Mouse (Mus musculus) CH12.LX (cell line): ENCODE data around the gene Gm20388. TPM values are rescaled to one million over a fixed set of nuclear protein-coding genes. Genes with fewer than 3 reads are reported as not detected.

Experiments
- DNase-seq: peaks from one replicate; pipeline ENCODE4 v3.0.0-alpha.2; 2013; ENCODE audit errors: extremely low read depth
- H3K27ac ChIP-seq: 2 replicates; pipeline ENCODE4 v1.5.1; 2012; ENCODE audit warnings: low read depth, mild to moderate bottlenecking, control low read depth, moderate library complexity; ENCODE audit not compliant: insufficient read depth
- H3K27me3 ChIP-seq: replicated peaks from 2 replicates; pipeline ENCODE3; 2012; ENCODE audit warnings: inconsistent platforms
- H3K36me3 ChIP-seq, 2 experiments: replicated peaks in 1 of 2; 2 replicates each; pipeline versions ENCODE3 to v1.6.1; 2012; ENCODE audit warnings: inconsistent platforms in 1 of 2, low read length in 1 of 2, mild to moderate bottlenecking in 1 of 2, mixed read lengths in 1 of 2, moderate library complexity in 1 of 2; ENCODE audit not compliant: control insufficient read depth in 1 of 2, insufficient read depth in 1 of 2
- H3K4me1 ChIP-seq, 2 experiments: 2 replicates each; pipeline ENCODE4 v1.6.1; 2012; ENCODE audit warnings: inconsistent platforms in 1 of 2, moderate library complexity in 1 of 2; ENCODE audit not compliant: insufficient read depth in 2 of 2, control insufficient read depth in 1 of 2
- H3K4me2 ChIP-seq: 2 replicates; pipeline ENCODE4 v1.6.1; 2012; ENCODE audit warnings: low read depth, mild to moderate bottlenecking, control low read depth; ENCODE audit not compliant: poor library complexity, insufficient read depth, severe bottlenecking
- H3K4me3 ChIP-seq, 3 experiments: fragments of 150-350 bp in 1 of 3; sonication (generic) in 1 of 3; replicated peaks in 1 of 3; 2 replicates each; pipeline versions ENCODE3 to v1.5.1; 2011 to 2012; ENCODE audit warnings: low read depth in 2 of 3, low read length in 2 of 3, mild to moderate bottlenecking in 2 of 3, moderate library complexity in 2 of 3, control low read depth in 1 of 3, improper control_type of control experiment in 1 of 3, inconsistent platforms in 1 of 3, mixed read lengths in 1 of 3; ENCODE audit not compliant: poor library complexity in 1 of 3
- H3K79me2 ChIP-seq: replicated peaks from 2 replicates; pipeline ENCODE4 v1.6.1; 2012; ENCODE audit warnings: mild to moderate bottlenecking, moderate library complexity; ENCODE audit not compliant: control insufficient read depth, poor library complexity, insufficient read depth, severe bottlenecking; ENCODE audit errors: extremely low read depth
- H3K9ac ChIP-seq: 2 replicates; pipeline ENCODE4 v1.6.1; 2012; ENCODE audit warnings: low read depth, mild to moderate bottlenecking, control low read depth, moderate library complexity; ENCODE audit not compliant: insufficient read depth
- H3K9me3 ChIP-seq: replicated peaks from 2 replicates; pipeline ENCODE3; 2012; ENCODE audit warnings: low read length, inconsistent platforms, mixed read lengths
- CTCF ChIP-seq, 2 experiments: IDR thresholded peaks in 1 of 2; conservative IDR thresholded peaks in 1 of 2; 2 replicates each; pipeline ENCODE4 v1.5.1; 2011 to 2012; ENCODE audit warnings: low read depth in 2 of 2, low read length in 2 of 2, improper control_type of control experiment in 1 of 2, inconsistent platforms in 1 of 2, mild to moderate bottlenecking in 1 of 2, moderate library complexity in 1 of 2
- ELF1 ChIP-seq: IDR thresholded peaks from 2 replicates; pipeline ENCODE4 v1.6.1; 2014; ENCODE audit warnings: low read depth, mild to moderate bottlenecking, inconsistent platforms, low read length, improper control_type of control experiment
- EP300 ChIP-seq: IDR thresholded peaks from 2 replicates; pipeline ENCODE4 v1.6.1; 2011; ENCODE audit warnings: low read length, improper control_type of control experiment
- ETS1 ChIP-seq: conservative IDR thresholded peaks from 2 replicates; pipeline ENCODE4 v1.6.1; 2012; ENCODE audit warnings: low read depth, mild to moderate bottlenecking, inconsistent platforms, low read length, improper control_type of control experiment, moderate library complexity
- GABPA ChIP-seq: IDR thresholded peaks from 2 replicates; pipeline ENCODE4 v1.6.1; 2012; ENCODE audit warnings: low read depth, low read length, improper control_type of control experiment, inconsistent platforms; ENCODE audit not compliant: insufficient replicate concordance
- HCFC1 ChIP-seq: IDR thresholded peaks from 2 replicates; pipeline ENCODE4 v1.6.1; 2012; ENCODE audit warnings: low read depth, mild to moderate bottlenecking, inconsistent platforms, low read length, improper control_type of control experiment
- MAFK ChIP-seq: IDR thresholded peaks from 2 replicates; pipeline ENCODE4 v1.6.1; 2011; ENCODE audit warnings: low read length, improper control_type of control experiment; ENCODE audit not compliant: insufficient replicate concordance
- MAZ ChIP-seq: IDR thresholded peaks from 2 replicates; pipeline ENCODE4 v1.6.1; 2012; ENCODE audit warnings: low read depth, mild to moderate bottlenecking, inconsistent platforms, low read length, improper control_type of control experiment, moderate library complexity
- NELFE ChIP-seq: IDR thresholded peaks from 2 replicates; pipeline ENCODE4 v1.6.1; 2011; ENCODE audit warnings: low read depth, low read length, improper control_type of control experiment
- NRF1 ChIP-seq: IDR thresholded peaks from 2 replicates; pipeline ENCODE4 v1.6.1; 2014; ENCODE audit warnings: low read depth, mild to moderate bottlenecking, inconsistent platforms, low read length, improper control_type of control experiment, moderate library complexity
- PAX5 ChIP-seq: IDR thresholded peaks from 2 replicates; pipeline ENCODE4 v1.6.1; 2012; ENCODE audit warnings: low read length, inconsistent platforms, mixed read lengths
- POLR2AphosphoS2 ChIP-seq: IDR thresholded peaks from 2 replicates; pipeline ENCODE4 v1.6.1; 2011; ENCODE audit warnings: low read depth, low read length, improper control_type of control experiment
- SMC3 ChIP-seq: IDR thresholded peaks from 2 replicates; pipeline ENCODE4 v1.6.1; 2011; ENCODE audit warnings: low read depth, low read length, improper control_type of control experiment
- TBP ChIP-seq: conservative IDR thresholded peaks from 2 replicates; pipeline ENCODE4 v1.6.1; 2011; ENCODE audit warnings: low read depth, low read length, improper control_type of control experiment
- TCF12 ChIP-seq: IDR thresholded peaks from 2 replicates; pipeline ENCODE4 v1.6.1; 2014; ENCODE audit warnings: low read depth, mild to moderate bottlenecking, inconsistent platforms, low read length, improper control_type of control experiment
- ZKSCAN1 ChIP-seq: IDR thresholded peaks from 2 replicates; pipeline ENCODE4 v1.6.1; 2012; ENCODE audit warnings: low read depth, inconsistent platforms, low read length, improper control_type of control experiment, borderline replicate concordance
- ZMIZ1 ChIP-seq: IDR thresholded peaks from 2 replicates; pipeline ENCODE4 v1.6.1; 2012; ENCODE audit warnings: low read depth, mild to moderate bottlenecking, inconsistent platforms, low read length, improper control_type of control experiment
- dilution Hi-C: fragments of 300-500 bp; cut with MboI; formaldehyde crosslinking; loops from 2 replicates; pipeline ENCODE4 v1.14.3; 2020; ENCODE audit warnings: low sequenced_read_pairs; ENCODE audit not compliant: extremely low pct_unique_long_range_greater_than_20kb, extremely low pct_ligation_motif_present
- in situ Hi-C: fragments of 300-500 bp; cut with MboI; formaldehyde crosslinking; loops from 3 replicates; pipeline ENCODE4 v1.14.3; 2019; ENCODE audit warnings: low sequenced_read_pairs, low pct_ligation_motif_present, low pct_unique_long_range_greater_than_20kb, mixed read lengths
- polyA plus RNA-seq: library from polyadenylated mRNA; unstranded; fragments of >175 nt; gene quantifications from 2 replicates; pipeline ENCODE4 v1.2.1, GENCODE M21; 2012; ENCODE audit warnings: low read depth; ENCODE audit not compliant: insufficient read length
- total RNA-seq, 2 experiments: library from RNA; depleted of rRNA; stranded (reverse); fragments of 300-350 nt in 1 of 2; fragments of >200 nt in 1 of 2; gene quantifications; 2 replicates each; pipeline ENCODE4 v1.2.3; 2012 to 2014

The Gm20388 gene
- total and polyA plus RNA-seq, 3 experiments: 14.8 to 26.3 (median 22.2) TPM

- no peak for TF ChIP-seq HCFC1
- no peak for TF ChIP-seq ETS1
- TF ChIP-seq CTCF (conservative IDR thresholded peaks at IDR 0.05 in 1 of 2, IDR thresholded peaks at IDR 0.05 in 1 of 2; ENCODE audit: low read depth in 2 of 2, low read length in 2 of 2): peak; percentile 19 to 79; a peak in 2 of 4 replicates
- TF ChIP-seq NELFE: no peak; the same call in 1 of the 2 replicates
- TF ChIP-seq NRF1: no peak
- TF ChIP-seq ZMIZ1: no peak
- no peak for TF ChIP-seq ZKSCAN1
- TF ChIP-seq SMC3: peak; percentile 79
- no peak for TF ChIP-seq TBP
- no peak for TF ChIP-seq MAFK
- no peak for TF ChIP-seq POLR2AphosphoS2
- no peak for TF ChIP-seq GABPA
- TF ChIP-seq TCF12: 0 out of 2 replicates have a peak, but pooled peaks have one; percentile 18
- TF ChIP-seq ELF1: no peak
Measured at GRCm38 (mm10) chr8:120821399-120822170, 910.9 kb downstream of the Gm20388 start (continued).

GRCm38 (mm10) chr8:120823331-120823730 is 912.7 kb downstream of the Gm20388 start:
- H3K27ac ChIP-seq: no peak overlapping the region
- H3K9me3 ChIP-seq: peaks cover 13% of the 10 kb centered on the region
- in situ Hi-C loops: no loop called here
- no peak overlapping the region for H3K4me3 ChIP-seq
- no peaks in the 10 kb centered on the region for H3K79me2 ChIP-seq
- no peak for DNase-seq
- peaks cover 33% of the 10 kb centered on the region for H3K27me3 ChIP-seq
- peaks cover 6 to 23% of the 10 kb centered on the region in 2 experiments for H3K4me1 ChIP-seq
- no peaks in the 10 kb centered on the region for H3K36me3 ChIP-seq
- H3K4me2 ChIP-seq: no peak overlapping the region
- dilution Hi-C loops: no loop called here
- H3K9ac ChIP-seq: no peak overlapping the region
- no peak for TF ChIP-seq PAX5
- TF ChIP-seq ELF1: no peak
- no peak for TF ChIP-seq MAZ
- TF ChIP-seq, all 38 proteins: peak for 0

- Histone ChIP-seq H3K4me2 (no peak overlapping the region), H3K79me2 (no peaks in the 10 kb centered on the region), H3K4me1 (peaks cover 6 to 28% of the 10 kb centered on the region in 2 experiments), H3K36me3 (no peaks in the 10 kb centered on the region), H3K27me3 (peaks cover 33% of the 10 kb centered on the region), H3K9ac (no peak overlapping the region), H3K9me3 (peaks cover 13% of the 10 kb centered on the region), H3K4me3 (no peak overlapping the region), H3K27ac (no peak overlapping the region)
- dilution Hi-C loops: no loop called here
- TF ChIP-seq CTCF (conservative IDR thresholded peaks at IDR 0.05 in 1 of 2, IDR thresholded peaks at IDR 0.05 in 1 of 2; ENCODE audit: low read depth in 2 of 2, low read length in 2 of 2) (peak; percentile 11 to 20; a peak in 2 of 4 replicates), EP300 (no peak)
- no peak for DNase-seq
- in situ Hi-C loops: no loop called here
Measured at GRCm38 (mm10) chr8:120823887-120824286, 913.2 kb downstream of the Gm20388 start.
